15 mouse cellular contexts compared by ENCODE assay signal in genomic region chr9:66212088-66212487, GRCm38 (mm10). TPM values are rescaled to one million over a fixed set of nuclear protein-coding genes. Genes with fewer than 3 reads are reported as not detected.
DNase-seq lines count a peak whose midpoint lies in the region; ATAC-seq lines count a peak whose summit lies in the region.
"Had no signal": no experiment of that assay in that cellular context is flagged by ENCODE, and none has a peak within 500 bp of the region (broad histone marks: within the 10 kb centered on the region; RNA-seq: fewer than 3 reads in every experiment).

No protein-coding gene starts in this region.

- H3K27me3 ChIP-seq in heart, embryonic 15.5 days = no peaks in the 10 kb centered on the region
- no peaks in the 10 kb centered on the region for H3K27me3 ChIP-seq in liver, embryonic 16.5 days (ENCODE audit: control insufficient read depth, insufficient read depth, low read depth, low read length)
- no peaks in the 10 kb centered on the region for H3K27me3 ChIP-seq in midbrain, embryonic 14.5 days (ENCODE audit: control insufficient read depth, insufficient read depth, low read length)
- H3K27me3 ChIP-seq: hindbrain, embryonic 13.5 days; neural tube, embryonic 13.5 days had no signal

- no peak overlapping the region for H3K4me2 ChIP-seq in heart, embryonic 15.5 days
- no peak overlapping the region for H3K4me2 ChIP-seq in liver, embryonic 16.5 days (ENCODE audit: low read depth, low read length)
- H3K4me2 ChIP-seq in midbrain, embryonic 14.5 days (ENCODE audit: low read length) = no peak overlapping the region
- H3K4me2 ChIP-seq: hindbrain, embryonic 13.5 days; neural tube, embryonic 13.5 days had no signal

- no peak for DNase-seq in heart, postnatal 10 days
- peak; percentile 50 to 65 for DNase-seq in spleen, postnatal 36 days (ENCODE audit: low spot score in 2 of 2)
- no peak for DNase-seq in spleen, postnatal 14 days (ENCODE audit: low spot score in 2 of 2)
- no peak for DNase-seq in right cerebral cortex, adult 2 months (ENCODE audit: low spot score in 2 of 2)
- DNase-seq in midbrain, embryonic 14.5 days = no peak
- DNase-seq: adrenal gland, postnatal 10 days; cerebellum, adult 8-10 months; kidney, adult 11 months; kidney, postnatal 4 days had no signal

- H3K4me3 ChIP-seq in heart, embryonic 15.5 days = no peak overlapping the region
- H3K4me3 ChIP-seq in liver, embryonic 16.5 days (ENCODE audit: low read depth, low read length) = no peak overlapping the region
- no peak overlapping the region for H3K4me3 ChIP-seq in midbrain, embryonic 14.5 days (replicated peaks; ENCODE audit: low read depth, low read length)
- H3K4me3 ChIP-seq: hindbrain, embryonic 13.5 days; neural tube, embryonic 13.5 days had no signal

- 0 out of 2 replicates have a peak overlapping the region, but pooled peaks have one; percentile 26 for H3K27ac ChIP-seq in heart, embryonic 15.5 days
- H3K27ac ChIP-seq in liver, embryonic 16.5 days (ENCODE audit: low read length) = peak overlapping the region; percentile 83
- no peak overlapping the region for H3K27ac ChIP-seq in midbrain, embryonic 14.5 days (replicated peaks; ENCODE audit: low read depth, low read length)
- H3K27ac ChIP-seq: hindbrain, embryonic 13.5 days; neural tube, embryonic 13.5 days had no signal

- peaks cover 49% of the 10 kb centered on the region for H3K4me1 ChIP-seq in heart, embryonic 15.5 days (replicated peaks)
- H3K4me1 ChIP-seq in liver, embryonic 16.5 days (ENCODE audit: control insufficient read depth, low read depth, low read length) = peaks cover 44% of the 10 kb centered on the region
- peaks cover 4% of the 10 kb centered on the region; the same call in 1 of the 2 replicates for H3K4me1 ChIP-seq in midbrain, embryonic 14.5 days (ENCODE audit: control insufficient read depth, insufficient read depth, low read length)

- no peak overlapping the region for H3K9ac ChIP-seq in heart, embryonic 15.5 days
- H3K9ac ChIP-seq in liver, embryonic 16.5 days (ENCODE audit: low read depth, low read length) = peak overlapping the region; percentile 16; the same call in 1 of the 2 replicates
- H3K9ac ChIP-seq in midbrain, embryonic 14.5 days (replicated peaks; ENCODE audit: low read length) = no peak overlapping the region
- H3K9ac ChIP-seq: hindbrain, embryonic 13.5 days; neural tube, embryonic 13.5 days had no signal

- H3K9me3 ChIP-seq in heart, embryonic 15.5 days (replicated peaks) = no peaks in the 10 kb centered on the region
- no peaks in the 10 kb centered on the region for H3K9me3 ChIP-seq in liver, embryonic 16.5 days (replicated peaks; ENCODE audit: control insufficient read depth, low read length)
- no peaks in the 10 kb centered on the region for H3K9me3 ChIP-seq in midbrain, embryonic 14.5 days (ENCODE audit: control insufficient read depth, low read length)
- H3K9me3 ChIP-seq: hindbrain, embryonic 13.5 days; neural tube, embryonic 13.5 days had no signal

- ATAC-seq in heart, embryonic 15.5 days (replicated peaks; ENCODE audit: insufficient number of reproducible peaks, insufficient read depth, low FRiP score, low read depth) = no peak
- ATAC-seq in liver, embryonic 16.5 days (ENCODE audit: low read depth) = no peak
- no peak for ATAC-seq in midbrain, embryonic 14.5 days (ENCODE audit: low FRiP score, low TSS enrichment)
- ATAC-seq: CD4-positive, CD25-positive, alpha-beta regulatory T cell, adult 4 months; forebrain, embryonic 14.5 days had no signal

- intact Hi-C loops in heart, postnatal 10 days (cut with DNase I) = loop anchor here (5.0 kb wide), 1 partner anchor 65 kb away; no protein-coding TSS in a partner anchor

- no peaks in the 10 kb centered on the region for H3K36me3 ChIP-seq in heart, embryonic 15.5 days
- no peaks in the 10 kb centered on the region for H3K36me3 ChIP-seq in liver, embryonic 16.5 days (ENCODE audit: control insufficient read depth, insufficient read depth)
- H3K36me3 ChIP-seq in midbrain, embryonic 14.5 days (ENCODE audit: control insufficient read depth, insufficient read depth, low read length) = no peaks in the 10 kb centered on the region
- H3K36me3 ChIP-seq: hindbrain, embryonic 13.5 days; neural tube, embryonic 13.5 days had no signal

- WGBS in heart, embryonic 15.5 days = 78% methylated on average over 2 of the region's 2 CpGs
- 83% methylated on average over 2 of the region's 2 CpGs for WGBS in liver, embryonic 16.5 days (ENCODE audit: insufficient replicate concordance)
- WGBS in midbrain, embryonic 14.5 days = 83% methylated on average over 2 of the region's 2 CpGs

RNA-seq across cellular contexts. Expression of gene Dapk2, which starts 54.1 kb away (rescaled TPM):
- polyA plus RNA-seq in heart, embryonic 15.5 days (2015; fragmentation: Nextera tagmentation; extraction: Ambion mirVana) = 5.7 and 6.6 TPM in 2 replicates
- total RNA-seq in heart, postnatal 10 days (2021) = 1 to 10 TPM; 5.1 to 5.3 TPM
- 32.7 and 33.7 TPM in 2 replicates for polyA plus RNA-seq in liver, embryonic 16.5 days (2015; fragmentation: Nextera tagmentation; extraction: Ambion mirVana)
- polyA plus RNA-seq in midbrain, embryonic 14.5 days (2014; fragmentation: Nextera tagmentation; extraction: Ambion mirVana) = 0.66 and 0.78 TPM in 2 replicates

Comparison
In these comparisons a context has a peak if more than half of its experiments do, and no peak if none do; other contexts are left out.
1. DNase-seq: peak in spleen, postnatal 36 days (2 of 2); none in heart, postnatal 10 days (0 of 2), spleen, postnatal 14 days (0 of 2), right cerebral cortex, adult 2 months (0 of 2) and midbrain, embryonic 14.5 days (single experiment).